Mouse (Mus musculus): Measurements from ENCODE around the gene Lrrc25. TPM values are rescaled to one million over a fixed set of nuclear protein-coding genes. Genes with fewer than 3 reads are reported as not detected.

Gene Lrrc25
- polyA plus RNA-seq, 2 experiments, result 3.2 to 3.5 TPM

GRCm38 (mm10) chr8:70608749-70609367 lies 7.1 kb upstream of the Lrrc25 start, which contains the start of gene Ssbp4:
TSS of gene Ssbp4 (minus strand) at chr8:70608872.
- no peak for DNase-seq (ENCODE audit: low spot score)
- Histone ChIP-seq H3K27ac (replicated peaks; ENCODE audit: low read depth, low read length) (peak within 1 kb of the TSS; percentile 99), H3K9ac (ENCODE audit: low read depth, low read length, severe bottlenecking) (peak within 1 kb of the TSS; percentile 92), H3K36me3 (ENCODE audit: control insufficient read depth, insufficient read depth, low read length) (no peaks in the 10 kb centered on the region), H3K27me3 (ENCODE audit: control insufficient read depth, insufficient read depth, low read length) (no peaks in the 10 kb centered on the region), H3K9me3 (ENCODE audit: control insufficient read depth, low read length) (no peaks in the 10 kb centered on the region), H3K4me3 (replicated peaks; ENCODE audit: low read length) (peak within 1 kb of the TSS; percentile 82), H3K4me1 (ENCODE audit: control insufficient read depth, insufficient read depth, low read length) (peaks cover 33% of the 10 kb centered on the region), H3K4me2 (replicated peaks; ENCODE audit: low read depth, low read length, severe bottlenecking) (peak within 1 kb of the TSS; percentile 99)
- ATAC-seq (ENCODE audit: low FRiP score, low read depth), result peak; percentile 4; the same call in 1 of the 2 replicates
- WGBS, result 3% methylated on average over 26 of the region's 26 CpGs
- TF ChIP-seq POLR2A (IDR thresholded peaks at IDR 0.05; ENCODE audit: borderline replicate concordance, extremely low read depth, insufficient read depth, insufficient read length), result no peak

- H3K27ac ChIP-seq (replicated peaks; ENCODE audit: low read depth, low read length), result peak overlapping the region; percentile 99
- ATAC-seq (ENCODE audit: low FRiP score, low read depth) (peak; percentile 80), DNase-seq (ENCODE audit: low spot score) (peak; percentile 91)
- H3K4me2 ChIP-seq (replicated peaks; ENCODE audit: low read depth, low read length, severe bottlenecking), result peak overlapping the region; percentile 99
- no peaks in the 10 kb centered on the region for H3K9me3 ChIP-seq (ENCODE audit: control insufficient read depth, low read length)
- TF ChIP-seq POLR2A (IDR thresholded peaks at IDR 0.05; ENCODE audit: borderline replicate concordance, extremely low read depth, insufficient read depth, insufficient read length), result peak; percentile 72; the same call in 1 of the 2 replicates
- H3K4me1 ChIP-seq (ENCODE audit: control insufficient read depth, insufficient read depth, low read length), result peaks cover 33% of the 10 kb centered on the region
- no peaks in the 10 kb centered on the region for H3K27me3 ChIP-seq (ENCODE audit: control insufficient read depth, insufficient read depth, low read length)
- no peaks in the 10 kb centered on the region for H3K36me3 ChIP-seq (ENCODE audit: control insufficient read depth, insufficient read depth, low read length)
- H3K9ac ChIP-seq (ENCODE audit: low read depth, low read length, severe bottlenecking), result peak overlapping the region; percentile 74
- peak overlapping the region; percentile 82 for H3K4me3 ChIP-seq (replicated peaks; ENCODE audit: low read length)
- 1% methylated on average over 27 of the region's 39 CpGs for WGBS
Observed at GRCm38 (mm10) chr8:70609368-70609848, 6.5 kb upstream of the Lrrc25 start.

GRCm38 (mm10) chr8:70609849-70610795 lies 5.8 kb upstream of the Lrrc25 start:
- ATAC-seq (ENCODE audit: low FRiP score, low read depth) (peak; percentile 62), DNase-seq (ENCODE audit: low spot score) (peak; percentile 93)
- Histone ChIP-seq H3K36me3 (ENCODE audit: control insufficient read depth, insufficient read depth, low read length) (no peaks in the 10 kb centered on the region), H3K4me3 (replicated peaks; ENCODE audit: low read length) (peak overlapping the region; percentile 82), H3K27ac (replicated peaks; ENCODE audit: low read depth, low read length) (peak overlapping the region; percentile 99), H3K4me2 (replicated peaks; ENCODE audit: low read depth, low read length, severe bottlenecking) (peak overlapping the region; percentile 99), H3K4me1 (ENCODE audit: control insufficient read depth, insufficient read depth, low read length) (peaks cover 33% of the 10 kb centered on the region), H3K9me3 (ENCODE audit: control insufficient read depth, low read length) (no peaks in the 10 kb centered on the region), H3K27me3 (ENCODE audit: control insufficient read depth, insufficient read depth, low read length) (no peaks in the 10 kb centered on the region), H3K9ac (ENCODE audit: low read depth, low read length, severe bottlenecking) (peak overlapping the region; percentile 74)
- TF ChIP-seq POLR2A (IDR thresholded peaks at IDR 0.05; ENCODE audit: borderline replicate concordance, extremely low read depth, insufficient read depth, insufficient read length), result no peak
- under 1% methylated on average over 43 of the region's 45 CpGs for WGBS

GRCm38 (mm10) chr8:70610796-70611771 lies 4.9 kb upstream of the Lrrc25 start:
- H3K27ac ChIP-seq (replicated peaks; ENCODE audit: low read depth, low read length), result peak overlapping the region; percentile 99
- no peaks in the 10 kb centered on the region for H3K27me3 ChIP-seq (ENCODE audit: control insufficient read depth, insufficient read depth, low read length)
- peak overlapping the region; percentile 74 for H3K9ac ChIP-seq (ENCODE audit: low read depth, low read length, severe bottlenecking)
- DNase-seq (ENCODE audit: low spot score) (peak; percentile 82), ATAC-seq (ENCODE audit: low FRiP score, low read depth) (peak; percentile 1; the same call in 1 of the 2 replicates)
- H3K36me3 ChIP-seq (ENCODE audit: control insufficient read depth, insufficient read depth, low read length), result no peaks in the 10 kb centered on the region
- peaks cover 30% of the 10 kb centered on the region for H3K4me1 ChIP-seq (ENCODE audit: control insufficient read depth, insufficient read depth, low read length)
- no peaks in the 10 kb centered on the region for H3K9me3 ChIP-seq (ENCODE audit: control insufficient read depth, low read length)
- no peak for TF ChIP-seq POLR2A (IDR thresholded peaks at IDR 0.05; ENCODE audit: borderline replicate concordance, extremely low read depth, insufficient read depth, insufficient read length)
- under 1% methylated on average over 54 of the region's 54 CpGs for WGBS
- peak overlapping the region; percentile 99 for H3K4me2 ChIP-seq (replicated peaks; ENCODE audit: low read depth, low read length, severe bottlenecking)
- H3K4me3 ChIP-seq (replicated peaks; ENCODE audit: low read length), result peak overlapping the region; percentile 82

Data from limb, embryonic 14.5 days (tissue).